Mouse (Mus musculus) spleen, adult 2 months (tissue): ENCODE data around the gene Lrrc4c. TPM values are rescaled to one million over a fixed set of nuclear protein-coding genes. Genes with fewer than 3 reads are reported as not detected.

Experiments
- DNase-seq, 2 experiments: peaks; one replicate each; pipeline versions ENCODE4 v3.0.0 to v3.0.0-alpha.2; 2012 to 2021; ENCODE audit warnings: low spot score in 2 of 2, low read depth in 1 of 2
- H3K27ac ChIP-seq: fragments of 200-500 bp; 2 replicates; pipeline ENCODE4 v1.5.1; 2012; ENCODE audit warnings: low read length, inconsistent platforms; ENCODE audit not compliant: insufficient read depth
- H3K27me3 ChIP-seq: fragments of 200-500 bp; 2 replicates; pipeline ENCODE4 v1.6.1; 2012; ENCODE audit warnings: mild to moderate bottlenecking, moderate library complexity, low read length, inconsistent platforms; ENCODE audit not compliant: control insufficient read depth, insufficient read depth
- H3K36me3 ChIP-seq: fragments of 200-500 bp; 2 replicates; pipeline ENCODE4 v1.6.1; 2012; ENCODE audit warnings: mild to moderate bottlenecking, low read length, inconsistent platforms; ENCODE audit not compliant: control insufficient read depth, insufficient read depth
- H3K4me1 ChIP-seq: fragments of 200-500 bp; 2 replicates; pipeline ENCODE4 v1.6.1; 2011; ENCODE audit warnings: inconsistent platforms; ENCODE audit not compliant: control insufficient read depth, insufficient read depth, insufficient read length
- H3K4me3 ChIP-seq: fragments of 200-500 bp; 2 replicates; pipeline ENCODE4 v1.5.1; 2011; ENCODE audit warnings: mild to moderate bottlenecking, inconsistent platforms; ENCODE audit not compliant: insufficient read depth, insufficient read length; ENCODE audit errors: extremely low read depth
- CTCF ChIP-seq: fragments of 200-500 bp; IDR thresholded peaks from 2 replicates; pipeline ENCODE4 v1.5.1; 2011; ENCODE audit warnings: mild to moderate bottlenecking, inconsistent platforms; ENCODE audit not compliant: insufficient read depth, insufficient read length, insufficient replicate concordance; ENCODE audit errors: extremely low read depth
- POLR2A ChIP-seq: fragments of 200-500 bp; IDR thresholded peaks from 2 replicates; pipeline ENCODE4 v1.6.1; 2011; ENCODE audit warnings: low read depth, low read length, inconsistent platforms
- WGBS: fragments of 180-500 bp; shearing (Covaris S2); methylation state at CpG from one replicate; pipeline ENCODE4 v1.1.7; 2018; 5-methylcytosine and 5-hydroxymethylcytosine counted together
- polyA plus RNA-seq: library from polyadenylated mRNA; depleted of rRNA; stranded (reverse); fragments of >200 nt; gene quantifications from 2 replicates; pipeline ENCODE4 v1.2.3, GENCODE M21; 2012; rRNA removed

The Lrrc4c gene
- 0.18 and 0.43 TPM in 2 replicates for polyA plus RNA-seq

DNA sequence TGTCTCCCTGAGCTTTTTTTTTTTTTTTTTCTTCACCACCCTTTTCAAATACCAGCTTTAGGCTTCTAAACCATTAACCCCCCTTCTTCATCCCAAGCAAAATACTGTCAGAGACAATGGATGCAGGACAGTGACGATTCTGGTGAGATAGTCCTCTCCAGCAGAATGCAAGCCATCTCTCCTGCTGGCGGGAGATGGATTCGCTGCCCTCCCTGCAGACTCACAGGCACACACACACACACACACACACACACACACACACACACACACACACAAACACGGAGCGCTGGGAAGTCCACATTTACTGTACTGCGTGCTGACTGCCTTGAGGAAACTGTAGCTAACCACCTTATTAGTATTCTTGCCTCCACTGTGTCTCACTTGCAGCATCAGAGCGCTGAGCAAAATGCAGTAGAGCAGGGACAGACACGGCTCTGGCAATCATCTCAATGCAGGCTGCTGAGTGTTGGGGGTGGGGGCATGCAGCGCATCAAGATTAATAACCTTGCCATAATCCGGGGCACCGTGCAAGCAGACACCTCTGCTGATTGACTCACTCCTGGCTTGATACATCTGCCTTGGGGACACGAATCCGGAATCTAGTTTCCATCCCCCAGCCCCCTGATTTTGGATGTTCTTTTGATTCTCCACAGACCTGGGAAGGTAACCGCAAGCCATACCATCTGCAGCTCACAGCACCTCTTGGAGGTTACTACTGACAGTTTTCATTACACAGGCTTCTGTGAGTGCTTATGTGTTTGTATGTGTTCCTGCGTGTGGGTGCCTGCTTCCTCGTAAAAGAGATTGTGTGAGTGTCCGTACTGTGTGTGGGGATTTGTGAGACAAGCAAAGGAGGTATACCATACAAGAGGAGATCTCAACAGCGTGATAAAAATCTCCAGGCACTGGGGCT, at the start of gene Lrrc4c:
TSS of gene Lrrc4c (plus strand) at position 783 of the 913 bp plus-strand sequence.
- H3K27ac ChIP-seq = no peak within 1 kb of the TSS
- no peak within 1 kb of the TSS for H3K4me3 ChIP-seq
- 11% methylated on average over 18 of the region's 18 CpGs for WGBS
- TF ChIP-seq POLR2A (no peak), CTCF (no peak)
- H3K4me1 ChIP-seq = no peaks in the 10 kb centered on the region
- H3K36me3 ChIP-seq = no peaks in the 10 kb centered on the region
- no peak for DNase-seq
- H3K27me3 ChIP-seq = no peaks in the 10 kb centered on the region

DNA sequence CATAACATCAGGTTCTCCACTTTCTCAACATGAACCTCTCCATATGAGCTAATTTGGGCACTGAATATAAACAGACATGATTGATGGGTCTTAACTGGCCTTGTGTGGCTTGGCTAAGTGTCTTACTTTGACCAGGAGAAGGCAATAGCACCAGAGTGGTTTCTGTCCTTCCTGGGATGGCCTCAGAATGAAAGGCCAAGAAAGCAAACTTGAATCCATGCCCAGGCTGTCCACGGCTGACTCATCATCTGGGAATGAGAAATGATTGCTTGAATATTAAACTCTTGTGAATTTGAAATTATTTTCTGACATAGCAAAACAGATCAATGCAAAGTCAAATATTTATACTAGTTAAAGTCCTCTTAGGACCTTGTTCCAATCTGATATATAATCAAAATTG, 42.9 kb upstream of the Lrrc4c start:
- Histone ChIP-seq H3K4me3 (no peak overlapping the region), H3K27me3 (no peaks in the 10 kb centered on the region), H3K4me1 (no peaks in the 10 kb centered on the region), H3K27ac (no peak overlapping the region), H3K36me3 (no peaks in the 10 kb centered on the region)
- 95% methylated on average over 1 of the region's 1 CpGs for WGBS
- no peak for DNase-seq
- TF ChIP-seq POLR2A = no peak
- TF ChIP-seq CTCF = no peak

DNA sequence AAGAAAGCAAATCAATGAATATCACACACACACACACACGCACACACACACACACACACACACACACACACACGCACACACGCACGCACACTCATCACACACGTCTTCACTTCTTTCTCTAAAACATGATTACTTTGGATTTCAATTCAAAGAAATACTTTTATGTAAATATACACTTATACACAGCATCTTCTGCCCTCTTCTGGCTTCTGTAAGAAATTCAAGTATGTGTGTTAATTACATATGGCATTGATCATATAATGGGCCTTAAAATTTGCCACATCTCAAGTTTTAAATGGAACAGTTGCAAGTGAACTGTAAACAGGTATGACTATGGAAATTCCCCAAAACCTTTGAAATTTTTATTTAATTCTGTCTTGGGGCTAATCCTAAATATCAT, 35.0 kb upstream of the Lrrc4c start:
- H3K27me3 ChIP-seq = no peaks in the 10 kb centered on the region
- DNase-seq = no peak
- WGBS = 87% methylated on average over 5 of the region's 5 CpGs
- no peak for TF ChIP-seq CTCF
- no peak for TF ChIP-seq POLR2A
- H3K27ac ChIP-seq = no peak overlapping the region
- no peak overlapping the region for H3K4me3 ChIP-seq
- H3K36me3 ChIP-seq = no peaks in the 10 kb centered on the region
- H3K4me1 ChIP-seq = no peaks in the 10 kb centered on the region

DNA sequence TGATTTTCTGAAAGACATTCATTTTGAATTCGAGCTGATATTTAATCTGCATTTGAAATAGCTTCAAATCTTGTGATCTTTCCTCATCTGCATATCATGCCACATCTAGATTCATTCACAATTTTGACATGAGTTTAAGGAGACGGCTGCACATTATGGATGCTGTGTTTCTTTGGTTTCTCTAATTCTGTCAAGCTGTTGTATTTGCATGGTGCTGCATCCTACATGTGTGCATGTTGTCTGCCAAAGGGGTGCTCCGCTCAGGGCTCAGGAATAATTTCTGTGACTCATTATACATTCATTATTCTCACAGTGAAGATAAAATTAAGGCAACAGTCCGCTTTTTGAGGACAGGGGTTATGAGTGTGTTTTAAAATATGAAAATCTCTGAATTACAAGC, 30.5 kb upstream of the Lrrc4c start:
- H3K27me3 ChIP-seq = no peaks in the 10 kb centered on the region
- H3K27ac ChIP-seq = no peak overlapping the region
- no peaks in the 10 kb centered on the region for H3K36me3 ChIP-seq
- H3K4me3 ChIP-seq = no peak overlapping the region
- no peaks in the 10 kb centered on the region for H3K4me1 ChIP-seq
- no peak for TF ChIP-seq CTCF
- TF ChIP-seq POLR2A = no peak
- DNase-seq = no peak
- 77% methylated on average over 4 of the region's 4 CpGs for WGBS

DNA sequence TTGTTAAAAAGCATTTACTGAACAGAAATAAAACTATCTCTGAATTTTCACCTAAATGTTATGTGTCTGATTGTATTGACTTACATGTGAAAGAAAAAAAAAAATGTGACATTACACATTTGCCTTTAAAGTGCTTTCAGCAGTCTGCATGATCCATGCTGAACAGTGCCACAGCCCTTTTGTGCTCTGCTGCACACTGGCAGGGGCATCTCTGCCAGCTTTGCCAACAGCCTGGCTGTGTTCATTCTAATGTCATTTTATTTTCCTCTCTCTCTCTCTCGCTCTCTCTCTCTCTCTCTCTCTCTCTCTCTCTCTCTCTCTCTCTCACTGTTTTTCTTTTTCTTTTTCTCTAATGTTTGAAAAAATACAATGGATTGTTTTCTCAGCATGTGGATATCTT, 27.4 kb upstream of the Lrrc4c start:
- no peaks in the 10 kb centered on the region for H3K36me3 ChIP-seq
- H3K27me3 ChIP-seq = no peaks in the 10 kb centered on the region
- no peak overlapping the region for H3K4me3 ChIP-seq
- no peaks in the 10 kb centered on the region for H3K4me1 ChIP-seq
- H3K27ac ChIP-seq = no peak overlapping the region
- TF ChIP-seq CTCF (no peak), POLR2A (no peak)
- 100% methylated on average over 1 of the region's 1 CpGs for WGBS
- no peak for DNase-seq

DNA sequence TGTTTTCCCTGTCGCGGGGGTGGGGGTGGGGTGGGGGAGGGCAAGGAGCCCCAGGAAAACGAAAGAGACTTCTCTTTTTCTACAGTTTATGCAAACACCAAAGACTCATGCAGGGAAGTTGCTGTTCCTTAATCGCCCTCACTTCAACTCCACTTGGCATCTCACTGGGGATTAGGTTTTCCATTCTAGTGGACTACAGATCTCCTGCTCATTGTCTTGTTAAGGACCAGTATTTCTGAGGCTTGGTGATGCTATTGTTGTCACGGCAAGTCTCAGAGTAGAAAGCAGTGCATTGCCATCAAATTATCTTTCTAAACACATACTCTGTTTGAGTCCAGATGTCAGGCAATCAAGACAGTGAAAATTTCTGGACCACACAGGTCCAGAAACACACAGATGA, 2.9 kb upstream of the Lrrc4c start:
- no peak overlapping the region for H3K27ac ChIP-seq
- H3K4me1 ChIP-seq = no peaks in the 10 kb centered on the region
- H3K27me3 ChIP-seq = no peaks in the 10 kb centered on the region
- 15% methylated on average over 5 of the region's 5 CpGs for WGBS
- no peak for DNase-seq
- no peak overlapping the region for H3K4me3 ChIP-seq
- TF ChIP-seq POLR2A = no peak
- no peak for TF ChIP-seq CTCF
- no peaks in the 10 kb centered on the region for H3K36me3 ChIP-seq

DNA sequence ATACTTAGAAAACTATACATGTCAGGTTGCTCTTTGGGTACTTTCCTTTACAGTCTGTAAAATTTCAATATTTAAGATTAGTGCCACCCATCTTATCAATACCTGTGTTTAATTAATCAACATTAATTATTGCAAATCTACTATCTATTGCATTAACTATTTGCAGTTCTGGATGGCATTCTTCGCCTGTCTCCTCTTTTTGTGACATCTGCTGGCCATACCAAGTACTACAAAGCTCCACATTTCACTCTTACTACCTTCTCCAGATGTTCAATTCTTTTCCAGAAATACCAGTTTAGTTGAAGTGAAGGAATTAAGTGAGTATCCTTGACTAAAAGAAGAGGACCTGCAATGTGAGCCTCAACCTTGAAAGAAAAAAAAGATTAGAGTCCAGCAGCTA, 1.4 kb upstream of the Lrrc4c start:
- WGBS = 36% methylated on average over 1 of the region's 1 CpGs
- Histone ChIP-seq H3K27me3 (no peaks in the 10 kb centered on the region), H3K36me3 (no peaks in the 10 kb centered on the region), H3K4me1 (no peaks in the 10 kb centered on the region), H3K4me3 (no peak overlapping the region), H3K27ac (no peak overlapping the region)
- DNase-seq = no peak
- no peak for TF ChIP-seq POLR2A
- no peak for TF ChIP-seq CTCF
